In genomic region chr6:28830306-28830705, GRCm38 (mm10) we compare ENCODE assay signal across 15 mouse cellular contexts. TPM values are rescaled to one million over a fixed set of nuclear protein-coding genes. Genes with fewer than 3 reads are reported as not detected.
DNase-seq lines count a peak whose midpoint lies in the region; ATAC-seq and TF ChIP-seq lines count a peak whose summit lies in the region.
"Had no signal": no experiment of that assay in that cellular context is flagged by ENCODE, and none has a peak within 500 bp of the region (broad histone marks: within the 10 kb centered on the region; RNA-seq: fewer than 3 reads in every experiment).

No protein-coding gene starts in this region.

- H3K4me1 ChIP-seq in forebrain, embryonic 14.5 days (ENCODE audit: control insufficient read depth, insufficient read depth, low read length): peaks cover 53% of the 10 kb centered on the region
- peaks cover 57% of the 10 kb centered on the region for H3K4me1 ChIP-seq in hindbrain, embryonic 16.5 days (ENCODE audit: control insufficient read depth, insufficient read depth, low read depth, low read length)
- H3K4me1 ChIP-seq in neural tube, embryonic 15.5 days: peaks cover 70% of the 10 kb centered on the region

- H3K4me2 ChIP-seq in forebrain, embryonic 14.5 days (ENCODE audit: low read length): peak overlapping the region; percentile 96
- peak overlapping the region; percentile 69 for H3K4me2 ChIP-seq in hindbrain, embryonic 16.5 days (ENCODE audit: low read length)
- peak overlapping the region; percentile 93 for H3K4me2 ChIP-seq in neural tube, embryonic 15.5 days

- no peak overlapping the region for H3K9ac ChIP-seq in forebrain, embryonic 14.5 days (ENCODE audit: low read length)
- H3K9ac ChIP-seq in hindbrain, embryonic 16.5 days (ENCODE audit: low read depth, low read length): no peak overlapping the region
- H3K9ac ChIP-seq in neural tube, embryonic 15.5 days (replicated peaks): peak overlapping the region; percentile 9; the same call in 1 of the 2 replicates
- H3K9ac ChIP-seq: lung, embryonic 15.5 days had no signal

- peaks cover 8% of the 10 kb centered on the region; the same call in 1 of the 2 replicates for H3K36me3 ChIP-seq in forebrain, embryonic 14.5 days (ENCODE audit: control insufficient read depth, insufficient read depth, low read length)
- H3K36me3 ChIP-seq in hindbrain, embryonic 16.5 days (ENCODE audit: control insufficient read depth, insufficient read depth, low read length): no peaks in the 10 kb centered on the region
- H3K36me3 ChIP-seq in neural tube, embryonic 15.5 days: 0 out of 2 replicates have a peak, but pooled peaks cover 3% of the 10 kb centered on the region
- H3K36me3 ChIP-seq: lung, embryonic 15.5 days had no signal

- no peaks in the 10 kb centered on the region for H3K27me3 ChIP-seq in forebrain, embryonic 14.5 days (replicated peaks; ENCODE audit: control insufficient read depth, insufficient read depth, low read length)
- no peaks in the 10 kb centered on the region for H3K27me3 ChIP-seq in hindbrain, embryonic 16.5 days (replicated peaks; ENCODE audit: control insufficient read depth, insufficient read depth, low read length)
- H3K27me3 ChIP-seq in neural tube, embryonic 15.5 days (replicated peaks): no peaks in the 10 kb centered on the region
- H3K27me3 ChIP-seq: Patski had no signal

- no peak for TF ChIP-seq CTCF in layer of hippocampus, adult 2 months (conservative IDR thresholded peaks at IDR 0.05)

- WGBS in forebrain, embryonic 14.5 days: 92% methylated on average over 12 of the region's 12 CpGs
- WGBS in hindbrain, embryonic 16.5 days: 79% methylated on average over 12 of the region's 12 CpGs
- 68% methylated on average over 12 of the region's 12 CpGs for WGBS in neural tube, embryonic 15.5 days

- H3K4me3 ChIP-seq in layer of hippocampus, adult 2 months: peak overlapping the region; percentile 73
- H3K4me3 ChIP-seq in forebrain, embryonic 14.5 days (ENCODE audit: low read depth, low read length): 0 out of 2 replicates have a peak overlapping the region, but pooled peaks have one; percentile 2
- peak overlapping the region; percentile 80 for H3K4me3 ChIP-seq in hindbrain, embryonic 16.5 days (ENCODE audit: low read length)
- peak overlapping the region; percentile 88 for H3K4me3 ChIP-seq in neural tube, embryonic 15.5 days (replicated peaks)
- H3K4me3 ChIP-seq: lung, embryonic 15.5 days; megakaryocyte, embryonic 14.5 days had no signal

- ATAC-seq in forebrain, embryonic 14.5 days: no peak
- no peak for ATAC-seq in hindbrain, embryonic 16.5 days
- no peak for ATAC-seq in neural tube, embryonic 15.5 days (ENCODE audit: low FRiP score)
- no peak for ATAC-seq in monocyte, adult 5-6 weeks (replicated peaks; ENCODE audit: insufficient number of reproducible peaks, low FRiP score, low TSS enrichment, poor library complexity, severe bottlenecking)
- ATAC-seq: intestine, postnatal 0 days; Patski had no signal

- peak overlapping the region; percentile 100 for H3K27ac ChIP-seq in layer of hippocampus, adult 2 months
- no peak overlapping the region for H3K27ac ChIP-seq in forebrain, embryonic 14.5 days (ENCODE audit: low read depth, low read length)
- no peak overlapping the region for H3K27ac ChIP-seq in hindbrain, embryonic 16.5 days (ENCODE audit: low read depth, low read length)
- no peak overlapping the region for H3K27ac ChIP-seq in neural tube, embryonic 15.5 days (replicated peaks)
- H3K27ac ChIP-seq: lung, embryonic 15.5 days had no signal

- H3K9me3 ChIP-seq in forebrain, embryonic 14.5 days (replicated peaks; ENCODE audit: control insufficient read depth, low read length): no peaks in the 10 kb centered on the region
- H3K9me3 ChIP-seq in hindbrain, embryonic 16.5 days (ENCODE audit: control insufficient read depth, low read length): no peaks in the 10 kb centered on the region
- H3K9me3 ChIP-seq in neural tube, embryonic 15.5 days (replicated peaks): no peaks in the 10 kb centered on the region
- H3K9me3 ChIP-seq: lung, embryonic 15.5 days; megakaryocyte, embryonic 14.5 days had no signal

- no peak for DNase-seq in layer of hippocampus, adult 2 months (ENCODE audit: low spot score in 2 of 2)
- DNase-seq in layer of hippocampus, postnatal 14 days (ENCODE audit: low spot score in 2 of 2): no peak
- DNase-seq in forebrain, embryonic 14.5 days (ENCODE audit: low spot score): no peak
- no peak for DNase-seq in urinary bladder, postnatal 25 days (ENCODE audit: low spot score)
- DNase-seq: heart, adult 11 months; heart, postnatal 10 days; kidney, postnatal 36 days; liver had no signal

RNA-seq across cellular contexts. Expression of gene Lrrc4, which starts 1.2 kb away (rescaled TPM):
- 10 to 100 TPM; 96.2 to 98.8 TPM for total RNA-seq in layer of hippocampus, adult 2 months (2021)
- total RNA-seq in layer of hippocampus, postnatal 14 days (2021): 10 to 100 TPM; 67.6 to 70.8 TPM
- 5.8 and 7.6 TPM in 2 replicates for polyA plus RNA-seq in forebrain, embryonic 14.5 days (2014; fragmentation: Nextera tagmentation; extraction: Ambion mirVana)
- 7.2 and 7.4 TPM in 2 replicates for polyA plus RNA-seq in hindbrain, embryonic 16.5 days (2015; fragmentation: Nextera tagmentation; extraction: Ambion mirVana)
- polyA plus RNA-seq in neural tube, embryonic 15.5 days (2015; fragmentation: Nextera tagmentation; extraction: Ambion mirVana): 7.2 and 8.5 TPM in 2 replicates
- total RNA-seq in monocyte, adult 5-6 weeks (2017): 0.32 to 0.68 TPM in 2 of 3 replicates, not detected in the other
- polyA plus RNA-seq: Patski had no signal

Comparison
In these comparisons a context has a peak if more than half of its experiments do, and no peak if none do; other contexts are left out.
1. H3K4me3 ChIP-seq: peak in every context shown above with its lines; median percentile 88 in neural tube, embryonic 15.5 days; 80 in hindbrain, embryonic 16.5 days; 73 in layer of hippocampus, adult 2 months; 2 in forebrain, embryonic 14.5 days.
2. RNA of gene Lrrc4, which starts 1.2 kb away (total RNA-seq): 96.2 to 98.8 TPM in layer of hippocampus, adult 2 months and 67.6 to 70.8 TPM in layer of hippocampus, postnatal 14 days; 0.32 to 0.68 TPM in monocyte, adult 5-6 weeks; every median in the first group is over 10 times any median in the second.
3. Peak in every context shown above with its lines, with median percentiles within 50 percentile points of each other: H3K4me2 ChIP-seq.